Mouse (Mus musculus) left cerebral cortex, adult 18-20 months (tissue): ENCODE measurements around the gene Tnni1. TPM values are rescaled to one million over a fixed set of nuclear protein-coding genes. Genes with fewer than 3 reads are reported as not detected.

Source experiments
- DNase-seq, 2 experiments: peaks; one replicate each; pipeline ENCODE4 v3.0.0; 2021 to 2022; ENCODE audit warnings: low spot score in 2 of 2, mixed read lengths in 1 of 2
- total RNA-seq, 2 experiments: library from RNA; stranded (reverse); gene quantifications; 2 replicates each; pipeline ENCODE4 v1.2.3; 2021

Tnni1 gene
- total RNA-seq, 2 experiments from 2014 or later, result 1.5 to 1.7 TPM

DNA sequence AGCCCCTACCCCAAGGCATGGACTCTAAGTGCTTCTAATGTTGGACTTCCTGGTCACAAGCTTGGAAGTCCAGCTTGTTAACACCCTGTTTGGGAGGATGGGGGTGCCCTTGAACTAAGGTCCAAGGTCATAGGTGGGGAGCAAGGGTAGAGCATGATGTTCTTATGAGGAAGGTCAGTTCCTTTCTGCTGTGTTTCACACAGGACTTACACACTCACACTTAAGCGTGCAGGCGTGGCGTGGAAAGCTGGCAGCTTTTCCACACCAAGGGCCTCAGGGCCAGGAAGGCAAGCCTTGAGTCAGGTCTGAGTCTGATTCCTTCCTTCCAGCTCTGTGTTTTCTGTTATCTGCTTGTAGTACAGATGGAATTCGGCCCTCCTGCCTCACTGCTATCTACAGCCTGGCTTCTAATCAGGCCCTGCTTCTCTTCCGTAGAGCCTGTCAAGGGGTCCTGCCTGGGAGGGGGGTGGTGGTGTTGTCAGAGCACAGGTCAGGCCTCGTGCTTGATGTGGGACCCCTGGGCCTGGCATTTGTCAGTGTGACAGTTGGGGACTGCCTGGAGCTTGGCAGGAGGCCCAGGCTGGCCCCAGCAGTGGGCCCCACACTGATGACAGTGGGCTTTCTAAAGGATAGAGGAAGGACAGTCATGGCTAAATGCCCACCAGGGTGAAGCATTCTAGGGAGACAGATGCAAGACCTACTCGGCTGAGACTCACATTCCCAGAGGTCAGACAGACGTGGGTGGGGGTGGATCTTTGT lies 21.1 kb downstream of the Tnni1 start:
- no peak for DNase-seq

DNA sequence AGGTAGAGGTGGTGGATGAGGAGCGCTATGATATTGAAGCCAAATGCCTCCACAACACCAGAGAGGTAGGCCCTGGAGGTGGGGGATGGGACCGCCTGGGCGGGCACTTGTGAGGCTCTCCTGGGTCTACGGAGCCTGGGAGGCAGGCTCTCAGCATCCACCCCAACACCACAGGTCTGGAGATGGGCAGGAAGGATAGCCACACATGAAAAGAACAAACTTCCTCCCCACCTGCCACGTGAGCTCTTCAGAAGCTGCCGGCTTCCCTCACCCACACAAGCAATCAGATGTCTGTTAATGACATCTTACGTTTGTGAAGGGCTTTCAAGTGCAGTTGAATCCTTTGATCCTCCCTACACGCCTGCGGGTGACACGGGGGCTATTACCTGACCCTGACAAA lies 28.3 kb downstream of the Tnni1 start:
- DNase-seq, result no peak

DNA sequence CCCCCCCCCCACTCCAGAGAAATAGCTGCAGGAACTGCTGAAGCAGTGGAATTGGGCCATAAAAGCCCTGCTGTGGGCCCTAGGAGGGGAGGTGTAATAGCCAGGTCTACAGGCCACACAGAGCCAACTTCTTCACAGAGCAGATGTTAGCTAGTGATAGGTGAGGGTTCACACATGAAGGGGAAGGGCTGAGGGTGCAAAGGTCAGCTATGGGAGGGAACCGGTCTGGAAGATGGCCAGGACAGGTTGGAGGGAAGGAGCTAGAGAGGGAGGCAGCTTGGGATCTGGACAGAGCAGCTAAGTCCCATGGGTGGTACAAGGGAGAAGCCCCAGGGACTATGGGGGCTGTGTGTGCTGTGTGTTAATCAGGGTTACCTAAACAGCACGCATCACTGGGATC lies 30.9 kb downstream of the Tnni1 start:
- no peak for DNase-seq

DNA sequence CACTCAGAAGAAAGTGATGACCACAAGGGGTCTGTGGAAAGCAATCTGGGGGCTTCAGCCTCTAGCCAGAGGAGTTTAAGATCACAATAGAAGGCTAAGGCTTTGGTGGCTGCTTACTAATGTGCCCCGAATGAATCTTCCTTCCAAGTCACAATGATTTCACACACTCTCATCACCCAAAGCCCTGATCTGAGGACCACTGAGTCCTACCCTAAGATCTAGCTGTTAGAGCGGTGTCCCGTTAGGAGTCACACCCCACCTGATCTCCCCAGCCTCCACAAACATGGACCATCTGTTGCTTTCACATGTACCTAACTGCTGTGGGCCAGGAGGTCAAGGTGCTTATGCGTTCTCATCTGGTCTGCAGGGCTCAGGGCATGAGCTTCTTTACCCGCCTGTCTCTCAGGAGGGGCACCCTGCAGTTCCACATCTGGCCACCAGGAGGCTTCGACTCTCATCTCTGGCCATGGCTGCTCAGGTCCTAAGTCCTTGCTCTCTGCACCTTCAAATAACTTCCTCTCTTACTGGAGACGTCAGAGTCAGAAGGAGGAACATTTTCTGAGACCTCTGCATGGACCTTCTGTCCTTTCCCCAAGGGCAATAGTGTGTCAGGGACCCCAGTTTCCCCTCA lies 31.9 kb downstream of the Tnni1 start:
- DNase-seq, result peak; percentile 77 to 91

DNA sequence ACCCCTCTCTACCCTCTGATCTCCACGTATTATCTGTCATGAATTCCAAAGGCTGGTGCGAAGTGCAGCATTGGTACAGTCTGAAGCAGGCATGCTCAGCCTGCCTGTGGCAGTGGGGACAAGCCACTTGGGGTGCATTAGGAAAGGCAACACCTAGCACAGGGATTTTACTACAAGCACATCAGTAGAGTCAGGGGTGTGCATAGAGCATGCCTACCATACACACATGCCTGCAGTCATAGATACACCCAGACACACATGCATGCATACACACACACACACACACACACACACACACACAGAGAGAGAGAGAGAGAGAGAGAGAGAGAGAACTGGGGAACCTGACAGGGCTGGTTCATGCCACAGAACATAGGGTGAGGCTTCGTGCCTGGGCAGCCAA lies 33.0 kb downstream of the Tnni1 start:
- DNase-seq, result no peak

DNA sequence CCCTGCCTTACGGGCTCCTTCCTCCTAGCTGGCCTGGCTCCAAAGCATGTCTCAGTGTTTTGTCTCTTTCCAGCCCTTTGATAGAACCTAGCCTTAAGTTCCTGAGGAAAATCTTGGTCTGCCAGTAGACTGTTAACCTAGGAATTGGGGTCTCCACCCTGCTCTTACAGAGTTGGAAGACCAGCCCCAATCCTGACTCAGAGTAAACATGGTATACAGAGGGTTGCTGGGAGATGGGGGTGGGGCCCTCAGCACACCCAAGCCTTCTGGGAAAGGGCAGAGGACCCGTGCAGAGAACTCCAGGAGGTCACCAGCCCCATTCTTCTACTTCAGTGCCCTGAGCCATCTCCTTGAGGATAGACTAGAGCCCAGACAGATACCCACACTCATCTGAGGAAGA lies 33.4 kb downstream of the Tnni1 start:
- DNase-seq, result no peak

DNA sequence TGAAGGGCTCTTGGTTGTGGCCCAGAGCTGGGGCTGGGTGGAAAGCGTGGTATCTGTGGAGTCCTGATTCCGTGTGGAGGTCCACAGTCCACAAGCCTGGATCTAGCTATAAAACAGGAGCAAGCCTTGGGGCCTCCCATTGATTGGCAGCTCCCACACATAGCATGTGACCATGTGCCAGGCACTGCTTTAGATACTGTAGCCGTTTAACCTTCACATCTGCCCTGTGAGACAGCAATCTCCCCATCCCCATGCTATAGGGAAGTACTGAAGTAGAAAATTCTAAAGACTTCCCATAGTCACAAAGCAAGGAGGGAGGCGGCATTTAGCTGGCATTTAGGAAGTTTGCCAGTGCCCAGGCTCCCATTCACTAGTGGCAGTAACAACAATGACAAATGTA lies 33.8 kb downstream of the Tnni1 start:
- no peak for DNase-seq

DNA sequence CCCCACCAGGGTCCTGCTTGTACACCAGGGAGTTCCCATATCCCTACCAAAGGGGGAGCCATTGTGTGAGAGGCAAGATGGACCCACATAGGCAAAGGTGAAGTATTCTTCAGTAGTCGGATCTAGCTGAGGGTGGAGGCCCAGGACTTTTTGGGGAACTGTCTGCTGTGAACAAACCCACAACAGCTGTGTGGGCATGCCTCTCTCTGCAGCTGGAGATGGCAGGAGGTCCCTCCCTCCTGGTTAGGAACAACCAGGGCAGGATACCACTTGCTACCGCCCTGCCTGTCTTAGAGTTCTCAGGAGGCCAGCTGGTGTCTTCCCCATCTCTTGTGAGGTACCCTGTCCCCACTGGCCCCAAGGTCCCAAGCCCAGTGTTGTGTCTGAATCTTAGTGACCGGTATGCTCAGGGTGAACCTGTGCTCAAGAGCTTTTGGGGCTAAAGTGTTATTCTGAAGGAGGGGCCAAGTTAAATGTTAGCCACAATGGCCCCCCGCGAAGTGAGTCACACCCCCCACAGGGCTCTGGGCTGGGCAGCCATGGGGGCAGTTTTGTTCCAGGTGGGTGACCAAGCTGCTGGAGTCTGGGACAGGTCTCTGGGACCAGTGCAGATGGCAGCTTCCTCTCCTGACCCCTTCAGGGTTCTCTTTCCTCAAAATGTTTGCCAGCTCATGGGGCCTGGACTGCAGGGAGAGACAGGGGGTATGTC lies 34.6 kb downstream of the Tnni1 start:
- no peak for DNase-seq

DNA sequence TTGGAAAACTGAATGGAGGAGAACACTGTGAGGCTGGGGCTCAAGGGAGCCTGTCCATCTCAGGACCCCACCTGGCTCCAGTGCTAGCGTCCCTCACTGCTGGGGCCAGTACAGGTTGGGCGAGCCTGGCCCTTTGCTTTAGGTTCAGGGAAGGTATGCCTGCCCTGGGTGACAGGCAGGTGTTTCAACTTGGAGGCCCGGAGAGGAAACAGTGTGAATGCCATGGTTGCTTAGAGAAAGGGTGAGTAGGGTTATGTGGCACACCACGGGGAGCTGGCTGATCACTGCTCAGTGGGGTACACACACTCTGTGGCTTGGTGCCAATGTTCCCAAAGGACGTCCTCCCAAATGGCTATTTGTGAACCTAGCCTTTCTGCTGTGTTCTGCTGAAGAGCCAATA lies 35.3 kb downstream of the Tnni1 start:
- DNase-seq, result no peak

DNA sequence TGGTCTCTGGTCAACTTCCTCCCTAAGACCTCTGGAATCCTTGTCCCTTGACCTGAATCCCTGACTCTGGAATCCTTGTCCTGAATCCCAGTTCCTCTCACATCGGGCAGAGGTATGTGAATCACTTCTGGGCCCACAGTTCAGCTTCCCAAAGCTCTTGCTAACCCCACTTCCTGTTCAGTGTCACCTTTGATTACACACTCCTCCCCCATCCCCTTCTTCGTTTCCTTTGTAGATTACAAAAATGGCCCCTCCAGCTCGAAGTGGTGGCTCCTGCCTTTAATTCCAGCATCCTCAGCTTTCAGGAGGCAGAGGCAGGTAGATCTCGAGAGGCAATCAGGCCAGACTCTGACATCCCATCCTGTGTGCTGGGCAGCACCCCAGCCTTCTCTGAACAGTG lies 38.4 kb downstream of the Tnni1 start:
- DNase-seq, result no peak

DNA sequence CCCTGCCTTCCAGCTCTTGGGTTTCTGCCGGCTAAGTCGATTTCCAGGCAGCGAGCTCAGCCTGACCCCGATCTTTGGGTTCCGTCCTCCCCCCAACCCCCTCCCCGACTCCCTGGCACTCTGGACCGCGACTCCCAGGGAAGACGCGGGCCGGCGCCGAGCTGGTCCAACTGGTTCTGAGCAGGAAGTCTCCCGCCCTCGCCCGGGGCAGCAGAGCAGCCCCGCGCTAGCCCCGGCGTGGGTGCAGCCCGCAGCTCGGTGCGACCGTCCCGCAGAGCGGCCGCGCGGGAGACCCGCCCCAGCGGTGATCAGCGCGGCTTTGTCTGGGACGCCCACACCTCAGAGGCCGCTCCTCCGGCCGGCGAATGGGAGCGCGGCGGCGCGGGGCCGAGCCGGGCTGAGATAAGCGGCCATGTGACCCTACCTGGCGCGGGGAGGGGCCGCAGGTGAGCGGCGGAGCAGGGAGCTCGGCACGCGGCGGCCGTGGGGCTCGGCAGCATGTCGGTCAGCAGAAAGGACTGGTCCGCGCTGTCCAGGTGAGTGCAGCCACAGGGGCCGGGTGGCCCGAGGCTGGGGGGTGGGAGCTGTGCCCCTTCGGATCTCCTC lies 39.4 kb downstream of the Tnni1 start, which contains the start of gene Lad1:
Lad1 (plus strand) TSS at position 118 of the 606 bp plus-strand sequence.
- DNase-seq, result no peak

DNA sequence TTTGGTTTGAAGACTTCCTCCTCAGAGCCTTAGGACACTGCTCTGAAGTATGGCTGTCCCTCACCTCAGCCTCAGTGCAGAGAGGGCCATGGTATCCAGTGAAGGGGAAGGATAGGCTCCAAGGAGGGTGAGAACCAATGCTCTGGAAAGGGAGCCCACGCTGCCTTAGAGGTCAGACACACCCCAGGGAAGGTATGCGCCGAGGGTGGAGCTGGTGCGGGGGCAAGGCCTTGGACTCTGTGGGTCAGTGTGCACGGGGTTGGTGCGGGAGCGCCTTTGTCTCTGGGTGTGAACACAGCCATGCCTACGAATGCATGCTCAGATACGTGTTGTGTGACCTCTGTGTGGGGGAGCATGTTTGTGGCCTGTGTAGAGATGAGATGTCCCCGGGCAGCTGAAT lies 40.8 kb downstream of the Tnni1 start:
- DNase-seq, result no peak

DNA sequence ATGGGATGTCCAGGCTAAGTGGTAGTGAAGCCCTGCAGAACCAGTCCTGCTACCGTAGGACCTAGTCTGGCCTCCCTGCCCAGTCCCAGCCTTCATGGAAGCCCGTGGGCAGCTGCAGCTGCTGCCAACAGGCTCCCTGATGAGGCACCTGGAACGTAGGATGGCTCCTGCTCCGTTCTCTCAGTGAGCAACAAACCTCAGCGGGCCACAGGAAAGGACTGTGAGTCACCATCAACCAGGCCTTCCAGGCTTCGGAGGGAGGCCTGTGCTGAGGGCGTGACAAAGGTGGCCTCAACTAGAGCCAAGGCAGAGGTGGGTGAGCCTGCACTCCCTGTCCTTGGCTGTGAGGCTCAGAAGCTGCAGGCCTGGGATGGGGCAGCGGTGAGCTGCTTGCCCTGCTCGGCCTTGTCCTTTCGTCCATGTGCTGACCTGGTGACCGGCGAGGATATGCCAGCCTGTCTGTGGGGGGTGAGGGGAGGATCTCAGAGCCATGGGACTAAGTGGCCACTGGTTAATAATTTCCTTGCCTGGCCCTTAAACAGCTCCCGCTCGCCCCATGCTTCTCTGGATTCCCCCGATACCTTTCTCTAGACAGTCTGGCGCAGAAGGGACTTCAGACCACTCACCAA lies 41.6 kb downstream of the Tnni1 start:
- DNase-seq, result no peak

DNA sequence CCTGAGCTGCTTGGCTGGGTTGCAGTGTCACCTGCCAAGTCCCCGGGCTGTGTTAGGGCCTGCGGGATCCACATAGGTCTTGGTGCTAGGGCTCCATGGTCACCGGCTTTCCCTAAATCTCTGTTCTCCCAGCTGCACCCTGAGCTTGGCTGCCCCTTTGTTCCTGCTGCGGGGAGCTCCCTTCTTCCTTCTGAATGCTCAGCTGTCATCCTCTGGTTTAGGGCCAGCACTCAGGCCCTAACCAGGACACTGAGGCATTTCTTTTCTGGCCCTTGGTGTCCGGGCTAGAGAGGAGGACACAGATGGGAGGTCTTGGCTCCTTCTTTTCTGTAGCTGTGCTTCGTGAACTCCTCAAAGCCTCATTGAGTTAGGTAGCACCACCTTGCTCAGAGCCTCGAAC lies 42.5 kb downstream of the Tnni1 start:
- DNase-seq, result no peak

DNA sequence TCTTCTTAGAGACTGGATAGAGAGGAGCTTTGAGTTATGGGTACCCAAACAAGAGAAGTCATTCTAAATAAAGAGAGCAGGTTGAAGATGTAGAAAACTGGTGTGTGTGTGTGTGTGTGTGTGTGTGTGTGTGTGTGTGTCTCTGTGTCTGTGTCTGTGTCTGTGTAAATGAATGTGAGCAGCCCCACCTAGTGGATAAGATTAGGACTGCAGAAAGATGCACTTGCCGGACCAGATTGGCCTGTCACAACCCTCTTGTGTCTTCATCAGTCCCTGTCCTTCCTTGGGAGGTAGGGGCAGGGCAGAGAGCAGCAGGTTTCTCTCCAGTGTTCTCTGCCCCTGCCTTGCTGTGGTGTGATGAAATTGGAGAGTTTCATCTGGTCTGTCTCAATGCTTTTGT lies 49.7 kb downstream of the Tnni1 start:
- peak; percentile 23 to 31 for DNase-seq

DNA sequence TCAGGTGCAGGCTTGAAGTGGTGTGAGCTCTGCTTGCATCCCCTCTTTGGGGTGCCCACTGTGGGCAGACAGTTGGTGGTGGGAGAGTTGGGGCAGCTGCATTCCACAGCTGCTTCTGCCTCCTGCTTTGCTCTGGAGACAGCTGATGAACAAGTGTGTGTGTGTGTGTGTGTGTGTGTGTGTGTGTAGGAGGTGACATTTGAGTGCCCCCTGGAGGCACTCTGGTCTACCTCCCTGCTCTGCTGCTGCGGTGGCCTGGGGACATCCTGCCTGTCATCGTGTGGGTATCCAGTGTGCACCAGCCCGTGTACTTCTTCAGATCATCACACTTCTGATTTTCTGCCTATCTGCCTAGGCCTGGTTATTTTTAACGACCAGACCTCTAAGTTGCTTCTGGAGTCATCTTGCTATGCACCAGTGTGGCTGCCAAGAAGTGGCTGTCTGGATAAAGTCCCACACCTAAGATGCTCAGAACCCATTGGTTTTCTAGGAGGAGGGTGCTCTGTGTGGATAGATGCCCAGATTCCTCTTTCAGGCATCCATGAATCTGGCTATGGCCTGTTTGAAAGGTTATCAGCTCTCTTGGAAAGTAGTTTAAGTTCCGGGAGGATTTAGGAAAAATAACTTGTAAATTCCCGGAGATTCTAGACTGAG lies 55.1 kb downstream of the Tnni1 start:
- no peak for DNase-seq

DNA sequence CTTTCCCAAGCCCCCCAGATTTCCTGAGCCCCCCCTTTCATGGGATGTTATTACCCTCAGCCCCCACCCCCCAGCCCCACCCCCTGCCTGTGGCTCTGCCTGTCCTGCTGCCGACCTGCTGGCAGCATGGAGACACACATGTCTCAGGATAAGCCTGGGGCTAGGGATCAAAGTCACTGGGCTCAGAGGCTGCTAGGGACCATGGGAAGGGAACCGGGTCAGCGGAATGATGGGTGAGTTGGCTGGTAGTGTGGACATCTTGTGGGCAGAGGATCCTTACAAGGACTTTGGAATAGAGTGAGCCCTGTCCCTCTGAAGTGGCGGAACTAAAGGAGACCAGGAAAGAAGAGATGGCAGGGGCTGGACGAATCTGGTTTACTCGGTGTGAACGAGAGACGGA lies 55.7 kb downstream of the Tnni1 start:
- DNase-seq, result no peak

DNA sequence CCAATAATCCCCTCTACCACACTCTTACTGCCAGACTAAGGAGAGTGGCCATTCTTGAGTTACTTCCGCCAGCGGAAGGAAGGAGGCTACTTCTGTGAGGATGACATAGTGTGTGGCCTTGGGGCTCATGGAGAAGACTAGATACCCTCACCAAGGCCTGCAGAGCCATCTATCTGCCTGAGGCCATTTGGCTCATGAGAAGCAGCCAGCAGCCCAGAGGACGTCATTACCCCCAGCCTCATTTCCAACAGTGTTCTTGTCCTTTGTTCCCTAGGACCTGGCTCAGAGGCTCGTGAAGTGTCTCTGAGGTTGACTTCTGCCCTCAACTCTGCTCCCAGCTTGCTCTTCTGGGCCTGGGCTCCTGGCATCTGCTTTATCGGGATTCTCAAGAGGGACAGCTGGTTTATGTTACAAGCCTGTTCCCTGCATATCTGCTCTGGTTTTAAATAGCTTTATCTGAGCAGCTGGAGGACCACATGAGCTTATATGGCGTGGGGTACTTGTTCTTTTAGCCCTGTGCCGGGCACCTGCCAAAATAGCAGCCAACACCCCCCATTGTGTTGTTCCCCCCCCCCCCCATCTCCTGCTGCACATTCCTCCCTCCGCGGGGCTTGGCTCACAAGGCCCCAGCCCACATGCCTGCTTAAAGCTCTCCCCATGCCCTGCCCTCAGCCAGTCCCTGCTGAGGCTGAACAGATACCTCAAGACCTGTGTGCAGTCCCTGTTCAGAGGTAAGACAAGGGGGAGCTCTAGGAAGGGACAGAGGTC lies 56.7 kb downstream of the Tnni1 start, which contains the start of gene Tnnt2:
Tnnt2 (plus strand) TSS at position 639 of the 768 bp plus-strand sequence.
- DNase-seq, result no peak

DNA sequence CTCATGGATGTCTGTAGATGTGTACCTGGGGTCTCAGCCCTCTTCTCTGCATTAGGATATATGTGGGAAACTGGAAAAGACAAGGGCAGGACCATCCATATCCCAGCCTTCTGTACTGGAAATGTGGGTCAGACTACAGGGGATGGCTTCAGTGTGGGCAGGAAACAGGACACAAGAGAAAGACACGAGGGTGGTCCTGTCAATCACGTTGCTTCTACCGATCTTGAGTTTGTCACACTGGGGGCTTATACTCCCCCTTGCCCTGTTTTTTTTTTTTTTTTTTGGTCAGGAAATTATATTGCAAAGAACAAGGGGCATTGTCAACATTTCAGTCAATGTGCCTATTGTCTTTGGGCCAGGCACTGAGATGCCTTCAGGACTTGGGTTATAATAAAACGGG lies 59.4 kb downstream of the Tnni1 start:
- DNase-seq, result no peak

DNA sequence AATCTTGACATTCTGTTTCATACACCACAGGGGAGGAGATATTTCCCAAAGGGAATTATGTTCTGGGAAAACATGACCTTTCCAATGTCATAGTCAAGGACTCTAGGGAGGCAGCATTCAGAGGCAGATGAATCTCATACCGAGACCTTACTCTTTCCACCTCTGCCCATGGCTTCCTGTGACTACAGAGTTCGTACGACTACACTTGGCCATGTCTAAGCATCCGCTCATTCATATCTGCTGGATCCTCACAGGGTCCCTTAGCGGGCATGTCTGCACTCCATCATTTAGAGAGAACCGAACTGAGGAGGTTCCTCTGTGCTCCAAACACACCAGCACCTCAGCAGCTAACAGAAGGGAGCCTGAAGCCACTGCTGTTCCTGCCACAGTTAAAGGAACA lies 59.8 kb downstream of the Tnni1 start:
- DNase-seq, result no peak
